Mouse (Mus musculus): ENCODE measurements around the gene Mcts2.

DNA sequence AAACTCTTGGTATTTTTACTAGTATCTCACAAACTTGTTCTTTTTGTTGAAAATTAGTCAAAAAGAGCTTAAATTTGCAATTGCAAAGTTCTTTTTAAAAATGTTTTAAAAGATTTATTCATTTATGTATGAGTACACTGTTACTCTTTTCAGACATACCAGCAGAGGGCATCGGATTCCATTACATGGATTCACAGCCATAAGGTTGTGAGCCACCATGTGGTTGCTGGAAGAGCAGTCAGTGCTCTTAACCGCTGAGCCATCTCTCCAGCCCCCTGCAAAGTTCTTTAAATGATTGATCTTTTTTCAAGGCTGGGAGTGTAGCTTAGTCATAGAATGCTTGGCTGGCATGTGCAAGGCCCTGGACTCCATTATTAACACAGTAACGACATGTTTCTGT is 8.5 kb upstream of the Mcts2 start:
- TF ChIP-seq POLR2A (IDR thresholded peaks at IDR 0.05; ENCODE audit: control insufficient read depth, extremely low read depth, insufficient read depth, low read length, poor library complexity) (no peak), CTCF (IDR thresholded peaks at IDR 0.05; ENCODE audit: borderline replicate concordance, control insufficient read depth, extremely low read depth, insufficient read depth, low read length, poor library complexity) (no peak)

All from thymus, adult 2 months (tissue).